Comparison of ENCODE assay signal across 18 mouse cellular contexts in genomic region chr1:38541536-38541935, GRCm38 (mm10).
"Had no signal": no experiment of that assay in that cellular context is flagged by ENCODE, and none has a peak within 500 bp of the region (broad histone marks: within the 10 kb centered on the region; RNA-seq: fewer than 3 reads in every experiment).

No protein-coding gene starts in this region.

- H3K27ac ChIP-seq: kidney, postnatal 0 days; liver, embryonic 13.5 days; midbrain, embryonic 12.5 days; stomach, postnatal 0 days had no signal

- H3K27me3 ChIP-seq: liver, embryonic 13.5 days; midbrain, embryonic 12.5 days had no signal

- H3K9ac ChIP-seq: liver, embryonic 13.5 days; midbrain, embryonic 12.5 days had no signal

- H3K4me1 ChIP-seq: liver, embryonic 13.5 days had no signal

- H3K9me3 ChIP-seq: liver, embryonic 13.5 days; midbrain, embryonic 12.5 days had no signal

- H3K4me2 ChIP-seq: liver, embryonic 13.5 days; midbrain, embryonic 12.5 days had no signal

- DNase-seq: kidney, adult 2 months; kidney, postnatal 25 days; layer of hippocampus, postnatal 36 days; liver, embryonic 13.5 days; lung, adult 2 months; lung, postnatal 14 days; lung, postnatal 4 days; right cerebral cortex, adult 18-20 months; right cerebral cortex, postnatal 14 days; right cerebral cortex, postnatal 4 days; thymus, adult 18-20 months; thymus, postnatal 36 days had no signal

- ATAC-seq: intestine, postnatal 0 days; midbrain, embryonic 16.5 days had no signal

- H3K4me3 ChIP-seq: liver, embryonic 13.5 days; midbrain, embryonic 12.5 days; myocyte had no signal

- H3K36me3 ChIP-seq: liver, embryonic 13.5 days; midbrain, embryonic 12.5 days had no signal
